In genomic region chr11:17414531-17414930, GRCm38 (mm10) we compare ENCODE assay signal across 12 mouse cellular contexts.
DNase-seq lines count a peak whose midpoint lies in the region; ATAC-seq lines count a peak whose summit lies in the region.
"Had no signal": no experiment of that assay in that cellular context is flagged by ENCODE, and none has a peak within 500 bp of the region (broad histone marks: within the 10 kb centered on the region; RNA-seq: fewer than 3 reads in every experiment).

No protein-coding gene starts in this region.

- no peak overlapping the region for H3K4me3 ChIP-seq in forebrain, embryonic 11.5 days (ENCODE audit: low read depth, low read length)
- no peak overlapping the region for H3K4me3 ChIP-seq in forebrain, embryonic 15.5 days
- H3K4me3 ChIP-seq in limb, embryonic 11.5 days (ENCODE audit: low read depth, low read length) = no peak overlapping the region

- H3K4me2 ChIP-seq in forebrain, embryonic 11.5 days (ENCODE audit: low read depth, low read length, severe bottlenecking) = no peak overlapping the region
- no peak overlapping the region for H3K4me2 ChIP-seq in forebrain, embryonic 15.5 days (replicated peaks)
- no peak overlapping the region for H3K4me2 ChIP-seq in limb, embryonic 11.5 days (ENCODE audit: low read depth, severe bottlenecking)

- H3K27ac ChIP-seq in forebrain, embryonic 11.5 days (ENCODE audit: low read depth, low read length) = no peak overlapping the region
- no peak overlapping the region for H3K27ac ChIP-seq in forebrain, embryonic 15.5 days (replicated peaks)
- H3K27ac ChIP-seq in limb, embryonic 11.5 days (replicated peaks; ENCODE audit: low read depth, low read length) = no peak overlapping the region

- H3K4me1 ChIP-seq in forebrain, embryonic 11.5 days (replicated peaks; ENCODE audit: control insufficient read depth, insufficient read depth, low read length) = no peaks in the 10 kb centered on the region; the same call in 1 of the 2 replicates
- peaks cover 4% of the 10 kb centered on the region; the same call in 1 of the 2 replicates for H3K4me1 ChIP-seq in forebrain, embryonic 15.5 days
- H3K4me1 ChIP-seq in limb, embryonic 11.5 days (ENCODE audit: control insufficient read depth, insufficient read depth, low read length) = no peaks in the 10 kb centered on the region

- 0 out of 2 replicates have a peak, but pooled peaks have one; percentile 62 for ATAC-seq in forebrain, embryonic 11.5 days (replicated peaks; ENCODE audit: low FRiP score)
- ATAC-seq in forebrain, embryonic 15.5 days (replicated peaks) = no peak
- no peak for ATAC-seq in limb, embryonic 11.5 days (ENCODE audit: insufficient number of reproducible peaks, low FRiP score, low TSS enrichment, low read depth)
- no peak for ATAC-seq in erythroid progenitor cell, adult 5-6 weeks (replicated peaks; ENCODE audit: low FRiP score, poor library complexity, severe bottlenecking)
- ATAC-seq: lung, postnatal 0 days had no signal

- no peaks in the 10 kb centered on the region for H3K36me3 ChIP-seq in forebrain, embryonic 11.5 days (ENCODE audit: control insufficient read depth, insufficient read depth, low read length)
- no peaks in the 10 kb centered on the region for H3K36me3 ChIP-seq in forebrain, embryonic 15.5 days
- H3K36me3 ChIP-seq in limb, embryonic 11.5 days (ENCODE audit: control insufficient read depth, insufficient read depth, low read length) = no peaks in the 10 kb centered on the region

- DNase-seq in forebrain, embryonic 11.5 days (ENCODE audit: low spot score) = peak; percentile 60
- DNase-seq in embryo, embryonic 10 days (ENCODE audit: low spot score) = peak; percentile 73
- DNase-seq in forelimb bud, embryonic 11.5 days (ENCODE audit: low read depth, low spot score) = peak; percentile 56
- DNase-seq in limb, embryonic 11.5 days (ENCODE audit: low spot score) = peak; percentile 31
- no peak for DNase-seq in frontal cortex, postnatal 10 days (ENCODE audit: low spot score in 2 of 2)
- DNase-seq in kidney, postnatal 36 days = no peak
- DNase-seq: kidney, adult 9 months; right cerebral cortex, adult 18-20 months; thymus, postnatal 25 days had no signal

- no peak overlapping the region for H3K9ac ChIP-seq in forebrain, embryonic 11.5 days (ENCODE audit: low read length)
- H3K9ac ChIP-seq in forebrain, embryonic 15.5 days (replicated peaks) = no peak overlapping the region
- no peak overlapping the region for H3K9ac ChIP-seq in limb, embryonic 11.5 days (ENCODE audit: low read length)

- no peaks in the 10 kb centered on the region for H3K27me3 ChIP-seq in forebrain, embryonic 11.5 days (ENCODE audit: control insufficient read depth, insufficient read depth, low read length)
- no peaks in the 10 kb centered on the region for H3K27me3 ChIP-seq in forebrain, embryonic 15.5 days
- no peaks in the 10 kb centered on the region for H3K27me3 ChIP-seq in limb, embryonic 11.5 days (ENCODE audit: control insufficient read depth, insufficient read depth, low read length)

- no peaks in the 10 kb centered on the region for H3K9me3 ChIP-seq in forebrain, embryonic 11.5 days (ENCODE audit: control insufficient read depth, low read length)
- H3K9me3 ChIP-seq in forebrain, embryonic 15.5 days = no peaks in the 10 kb centered on the region
- H3K9me3 ChIP-seq in limb, embryonic 11.5 days (ENCODE audit: control insufficient read depth, low read length) = no peaks in the 10 kb centered on the region

- WGBS in forebrain, embryonic 11.5 days = 38% methylated on average over 1 of the region's 1 CpGs
- 3% methylated on average over 1 of the region's 1 CpGs for WGBS in forebrain, embryonic 15.5 days
- WGBS in limb, embryonic 11.5 days = 12% methylated on average over 1 of the region's 1 CpGs

Comparison
In these comparisons a context has a peak if more than half of its experiments do, and no peak if none do; other contexts are left out.
1. DNase-seq: peak in forebrain, embryonic 11.5 days (single experiment), embryo, embryonic 10 days (single experiment), forelimb bud, embryonic 11.5 days (single experiment) and limb, embryonic 11.5 days (single experiment); none in frontal cortex, postnatal 10 days (0 of 2) and kidney, postnatal 36 days (0 of 2).